Mouse (Mus musculus) left cerebral cortex, adult 11 months (tissue): ENCODE measurements at regions not wholly inside any gene's neighbourhood (a gene's known extent, or its start where the extent isn't known, plus 50 kb on each side); places are given as distances from the start of the nearest gene placed in this dataset.

Experiments used
- DNase-seq: peaks from one replicate; pipeline ENCODE4 v3.0.0; 2022; ENCODE audit warnings: low spot score

- DNase-seq, result no peak
Measured at GRCm38 (mm10) chr14:58967975-58968374, 174.7 kb downstream of the 1700129C05Rik start.

DNA sequence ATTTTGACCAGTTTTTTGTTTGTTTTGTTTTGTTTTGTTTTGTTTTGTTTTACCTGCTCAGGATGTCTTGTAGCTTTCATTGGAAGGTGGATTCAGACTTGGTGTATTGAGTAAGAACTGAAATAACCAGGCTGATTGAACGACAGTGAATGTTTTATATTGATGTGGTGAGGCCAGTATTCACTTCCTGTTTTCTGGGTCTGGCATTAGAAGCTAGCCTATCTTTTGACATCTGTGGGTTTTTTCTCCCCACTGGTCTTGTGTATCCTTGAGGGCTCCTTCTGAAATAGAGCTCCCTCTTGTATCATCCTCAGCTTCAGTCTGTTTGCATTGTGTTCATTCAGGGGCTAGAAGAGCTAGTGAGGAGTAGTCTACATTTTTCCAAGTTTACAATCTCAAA, 175.5 kb downstream of the 1700129C05Rik start:
- no peak for DNase-seq

GRCm38 (mm10) chr14:58944958-58945357, 197.7 kb downstream of the 1700129C05Rik start:
- no peak for DNase-seq

DNA sequence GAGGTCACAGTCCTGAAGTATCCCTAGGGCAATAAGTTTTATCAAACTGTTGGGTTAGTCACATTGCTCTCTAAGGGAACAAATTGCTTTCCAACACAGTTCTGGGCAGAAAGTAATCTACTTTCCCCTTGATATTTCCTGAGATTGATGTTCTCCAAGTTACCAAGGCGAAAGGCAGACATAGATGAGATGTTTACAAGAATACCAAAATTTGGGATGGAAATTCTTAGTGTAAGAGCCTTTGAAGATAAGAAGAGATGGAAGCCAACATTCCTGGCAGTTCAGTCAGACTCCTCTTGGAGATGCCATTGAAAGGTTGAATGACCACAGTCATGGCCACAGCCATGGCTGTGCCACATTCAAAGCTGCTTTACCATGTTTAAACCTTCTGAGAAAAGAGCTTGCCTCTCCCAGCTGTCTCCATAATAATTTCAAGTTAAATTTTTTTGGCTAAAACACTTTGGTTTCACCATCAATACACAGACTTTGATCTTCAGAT, 199.4 kb downstream of the 1700129C05Rik start:
- DNase-seq, result no peak

DNA sequence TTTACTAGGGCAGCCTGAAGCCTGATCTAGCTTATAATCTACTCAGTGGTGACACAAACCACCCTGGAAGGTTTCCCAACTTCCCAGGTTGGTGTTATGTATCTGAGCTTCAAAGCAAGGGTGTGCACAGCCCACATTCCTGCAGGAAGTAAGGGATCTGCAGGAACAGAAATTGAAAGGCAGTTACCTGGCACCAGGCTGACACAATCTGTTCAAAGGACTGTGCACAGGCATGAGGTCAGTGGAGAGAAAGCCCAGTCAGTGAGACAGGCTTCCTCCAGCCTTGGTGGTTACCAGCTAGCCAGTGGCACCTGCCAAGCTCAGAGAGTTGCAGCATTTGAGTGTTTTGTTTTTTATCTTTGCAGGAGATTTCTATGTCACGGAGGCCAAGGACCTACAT, 203.6 kb downstream of the 1700129C05Rik start:
- DNase-seq, result no peak

- DNase-seq, result no peak
Measured at GRCm38 (mm10) chr14:58938601-58938970, 204.1 kb downstream of the 1700129C05Rik start.

GRCm38 (mm10) chr14:58937791-58938600, 204.7 kb downstream of the 1700129C05Rik start:
- DNase-seq, result no peak

DNA sequence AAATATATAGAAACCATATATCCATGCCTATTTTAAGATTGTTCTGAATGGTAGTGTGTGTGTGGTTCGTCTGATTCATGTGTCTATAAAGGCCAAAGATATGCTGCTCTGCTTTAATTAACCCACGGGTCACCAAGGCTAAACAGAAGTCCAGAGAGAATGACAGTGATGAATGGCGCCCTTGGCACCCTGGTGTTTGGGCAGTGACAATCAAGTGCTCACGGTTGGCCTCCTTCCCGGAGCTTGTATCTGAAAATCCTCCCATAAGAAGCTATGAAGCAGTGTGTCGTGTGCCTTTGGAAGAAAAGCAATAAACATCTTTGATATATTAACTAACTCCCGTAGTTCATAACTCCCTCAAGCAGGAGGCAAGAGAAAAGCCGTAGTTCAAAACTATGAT, 205.4 kb downstream of the 1700129C05Rik start:
- DNase-seq, result no peak

DNA sequence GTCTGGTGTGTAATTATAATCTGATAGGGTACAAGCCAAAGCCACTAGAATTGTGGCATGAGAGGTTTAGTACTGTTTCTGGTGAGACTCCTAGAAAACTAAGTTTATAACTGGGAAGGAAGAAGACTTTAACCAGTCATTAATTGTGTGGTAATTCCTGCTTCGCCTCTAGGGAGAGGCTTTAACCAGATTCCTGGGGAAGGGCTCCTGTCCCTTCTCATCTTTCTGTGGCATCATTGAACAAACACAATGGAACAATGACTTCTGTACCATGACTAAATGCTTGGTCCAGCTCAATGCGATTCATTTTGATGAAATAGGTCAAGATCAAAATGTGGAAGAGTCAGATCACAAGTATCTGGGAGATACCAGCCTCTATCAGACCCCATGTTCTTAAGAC, 206.6 kb downstream of the 1700129C05Rik start:
- no peak for DNase-seq

- DNase-seq, result no peak
Measured at GRCm38 (mm10) chr14:58917853-58918252, 224.8 kb downstream of the 1700129C05Rik start.

GRCm38 (mm10) chr14:58917228-58917627, 225.5 kb downstream of the 1700129C05Rik start:
- DNase-seq, result no peak

GRCm38 (mm10) chr14:58914937-58915336, 227.8 kb downstream of the 1700129C05Rik start:
- no peak for DNase-seq

- no peak for DNase-seq
Measured at GRCm38 (mm10) chr14:58910846-58911245, 231.8 kb downstream of the 1700129C05Rik start.

DNA sequence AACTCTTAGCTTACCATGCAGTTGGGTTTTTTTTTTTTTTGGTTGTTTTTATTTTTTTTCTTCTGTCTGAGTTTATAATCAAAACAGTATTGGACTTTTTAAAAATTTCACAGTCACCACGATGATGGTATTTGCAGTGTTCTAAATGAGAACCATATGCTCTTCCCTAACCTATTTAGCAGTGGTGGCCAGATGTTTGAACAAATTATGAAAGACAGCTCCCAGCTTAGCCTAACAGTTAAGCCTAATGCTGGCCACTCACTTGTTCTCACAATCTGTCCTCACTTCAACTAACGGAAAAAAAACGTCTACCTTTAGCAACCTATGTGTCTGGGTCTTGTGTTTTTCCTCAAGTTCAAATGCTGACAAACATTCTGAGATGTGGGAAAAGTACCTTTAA, 234.8 kb downstream of the 1700129C05Rik start:
- DNase-seq, result no peak

GRCm38 (mm10) chr14:58907359-58907758, 235.3 kb downstream of the 1700129C05Rik start:
- DNase-seq, result no peak

- DNase-seq, result no peak
Measured at GRCm38 (mm10) chr14:58906631-58907030, 236.1 kb downstream of the 1700129C05Rik start.

GRCm38 (mm10) chr14:58868176-58868949, 274.3 kb downstream of the 1700129C05Rik start:
- DNase-seq, result no peak

DNA sequence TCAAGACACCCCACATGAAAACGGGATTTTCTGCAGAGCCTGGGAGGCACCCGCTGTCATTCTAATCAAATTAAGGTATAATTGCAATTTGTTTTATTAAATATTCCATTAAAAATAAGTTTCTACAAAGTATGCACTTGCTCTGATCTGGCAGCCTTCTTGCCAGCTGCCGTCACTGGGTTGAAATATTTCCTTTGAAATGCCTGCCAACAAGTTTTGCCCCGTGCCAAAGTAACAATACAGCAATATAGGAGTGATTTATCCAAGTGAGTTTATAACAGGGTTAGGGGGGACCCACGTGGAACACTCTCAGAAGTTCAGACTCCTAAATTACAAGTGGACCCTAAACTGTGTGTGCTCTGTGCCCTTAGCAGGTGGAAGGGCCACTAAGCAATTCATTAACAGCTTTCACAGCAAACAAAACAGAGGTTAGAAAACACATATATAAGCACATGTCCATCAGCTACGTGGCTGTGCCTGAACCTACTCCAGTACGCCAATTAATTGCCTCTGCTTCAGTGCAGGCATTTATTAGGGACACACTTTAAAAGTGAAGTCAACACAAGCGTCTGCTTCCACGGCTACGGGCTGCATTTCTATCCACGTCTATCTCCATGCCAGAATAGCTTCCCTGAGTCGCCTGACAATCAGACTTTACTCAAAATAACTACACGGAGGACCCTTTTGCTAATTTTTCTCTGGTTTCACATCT, 275.1 kb downstream of the 1700129C05Rik start:
- DNase-seq, result no peak

DNA sequence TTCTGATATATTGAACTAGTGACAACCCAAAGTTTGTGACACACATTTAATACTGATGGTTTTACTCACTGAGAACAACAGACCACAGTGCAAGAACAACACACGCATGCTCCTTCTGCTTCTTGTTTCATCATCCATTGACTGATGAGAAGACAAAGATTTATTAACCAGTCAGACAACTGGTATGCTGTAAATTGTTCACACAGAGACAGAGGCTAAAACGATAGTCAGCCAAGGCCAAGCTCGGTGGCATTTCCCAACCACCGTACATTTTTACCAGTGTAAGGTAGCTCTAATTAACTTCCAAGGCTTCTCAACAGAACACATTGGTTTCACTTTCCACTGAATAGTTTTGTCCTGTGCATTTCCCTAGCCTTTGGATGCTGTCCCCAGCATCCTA, 287.8 kb downstream of the 1700129C05Rik start:
- no peak for DNase-seq

DNA sequence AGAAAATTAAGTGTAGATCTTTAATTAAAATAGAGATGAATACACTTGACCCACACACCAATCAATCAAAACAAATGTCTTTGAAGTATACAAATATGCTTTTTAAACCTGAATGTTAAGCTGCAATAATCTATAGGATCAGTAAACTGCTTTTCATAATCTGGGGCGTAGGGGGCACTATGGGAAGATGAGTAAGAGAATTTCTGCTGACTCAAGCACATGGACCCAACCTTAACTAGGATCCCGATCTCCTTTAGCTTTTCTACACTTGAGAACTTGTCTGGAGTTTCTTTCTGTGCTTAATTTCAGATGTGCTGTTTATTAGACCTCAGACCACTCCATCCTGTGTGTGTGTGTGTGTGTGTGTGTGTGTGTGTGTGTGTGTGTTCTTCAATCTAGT, 298.1 kb downstream of the 1700129C05Rik start:
- no peak for DNase-seq

DNA sequence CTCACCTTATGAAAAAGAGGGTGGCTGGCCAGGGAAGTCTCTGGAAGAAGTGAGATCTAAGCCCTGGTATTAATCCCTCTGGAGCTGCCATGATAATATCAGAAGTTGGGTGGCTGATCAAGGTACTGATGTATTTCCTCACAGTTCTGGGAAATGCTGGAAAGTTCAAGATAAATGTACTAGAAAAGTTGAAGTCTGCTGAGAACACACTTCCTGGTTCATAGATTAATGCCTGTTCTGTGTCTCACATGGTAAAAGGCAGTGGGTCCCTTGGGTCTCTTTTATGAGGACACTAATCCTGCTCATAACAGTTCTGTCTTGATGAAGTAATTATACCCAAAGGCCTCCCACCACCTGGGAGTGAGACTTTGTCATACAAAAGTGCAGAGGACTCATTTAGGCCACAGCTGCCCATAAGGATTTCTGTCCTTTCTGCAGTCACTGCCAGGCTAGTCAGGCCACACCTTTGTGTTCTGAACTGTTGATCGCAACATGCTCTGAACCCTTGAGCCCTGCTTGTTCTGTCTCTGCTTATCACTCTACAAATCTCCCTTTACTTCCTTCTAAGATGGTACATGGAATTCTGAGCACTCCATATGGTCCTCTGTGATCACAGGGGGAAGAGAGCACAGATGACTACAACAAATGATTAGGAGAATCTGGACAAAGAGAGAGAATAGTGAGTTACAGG, 300.4 kb downstream of the 1700129C05Rik start:
- DNase-seq, result no peak

DNA sequence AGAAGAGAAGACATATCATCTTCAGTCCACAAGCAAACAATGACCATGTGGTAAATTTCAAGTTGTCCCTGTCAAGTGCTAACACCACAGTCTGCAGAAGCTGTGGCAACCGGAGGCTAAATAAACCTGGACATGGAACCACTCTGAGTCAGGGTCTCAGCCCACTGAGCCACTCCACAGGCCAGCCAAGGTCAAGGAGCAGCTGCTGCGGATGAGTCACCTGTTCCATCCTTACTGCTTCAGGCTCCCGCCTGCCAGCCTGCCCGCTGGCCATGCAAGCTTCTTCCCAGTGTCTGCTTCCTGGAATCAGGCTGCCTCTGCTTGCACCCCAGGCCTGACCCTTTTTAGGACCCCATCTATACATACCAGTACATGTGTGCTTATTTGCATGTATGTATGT, 319.8 kb downstream of the 1700129C05Rik start:
- no peak for DNase-seq
